In the genomic region with DNA sequence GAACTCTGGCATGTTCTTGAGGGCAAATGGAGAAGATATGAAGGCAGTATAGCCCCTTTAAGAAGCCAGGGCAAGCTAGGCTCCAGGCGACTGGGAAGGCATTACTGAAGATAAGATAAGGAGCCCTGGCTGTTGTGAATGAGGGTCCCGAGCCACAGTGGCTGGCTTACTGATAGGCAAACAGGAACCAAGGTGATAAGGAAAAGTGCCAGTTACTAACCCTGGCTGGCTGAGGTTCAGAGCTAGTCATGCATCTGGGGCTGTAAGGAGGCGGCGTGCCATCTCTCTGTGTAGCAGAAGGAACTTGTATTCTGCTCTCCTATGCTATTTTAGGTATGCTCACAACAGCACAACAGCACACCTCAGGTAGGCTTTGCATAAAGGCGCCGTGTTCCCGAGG, we compare ENCODE assay signal across 12 mouse cellular contexts.
DNase-seq lines count a peak whose midpoint lies in the region; ATAC-seq and TF ChIP-seq lines count a peak whose summit lies in the region.
"Had no signal": no experiment of that assay in that cellular context is flagged by ENCODE, and none has a peak within 500 bp of the region (broad histone marks: within the 10 kb centered on the region; RNA-seq: fewer than 3 reads in every experiment).

No protein-coding gene starts in this region.

- no peaks in the 10 kb centered on the region for H3K27me3 ChIP-seq in kidney, embryonic 15.5 days
- H3K27me3 ChIP-seq in liver, embryonic 11.5 days (replicated peaks; ENCODE audit: control insufficient read depth, insufficient read depth, low read length) = no peaks in the 10 kb centered on the region
- no peaks in the 10 kb centered on the region for H3K27me3 ChIP-seq in small intestine, adult 2 months (ENCODE audit: control insufficient read depth, insufficient read depth, low read length)
- H3K27me3 ChIP-seq in forebrain, postnatal 0 days (ENCODE audit: insufficient read depth, low read length) = no peaks in the 10 kb centered on the region
- H3K27me3 ChIP-seq: limb, embryonic 15.5 days had no signal

- H3K4me3 ChIP-seq in kidney, embryonic 15.5 days (replicated peaks) = no peak overlapping the region
- no peak overlapping the region for H3K4me3 ChIP-seq in liver, embryonic 11.5 days (ENCODE audit: low read depth, low read length)
- no peak overlapping the region for H3K4me3 ChIP-seq in small intestine, adult 2 months (ENCODE audit: low read depth, low read length)
- H3K4me3 ChIP-seq in forebrain, postnatal 0 days (ENCODE audit: low read depth, low read length) = no peak overlapping the region
- H3K4me3 ChIP-seq: limb, embryonic 15.5 days had no signal

- no peaks in the 10 kb centered on the region for H3K36me3 ChIP-seq in kidney, embryonic 15.5 days
- no peaks in the 10 kb centered on the region for H3K36me3 ChIP-seq in liver, embryonic 11.5 days (ENCODE audit: control insufficient read depth, insufficient read depth, low read length)
- no peaks in the 10 kb centered on the region for H3K36me3 ChIP-seq in small intestine, adult 2 months (ENCODE audit: control insufficient read depth, insufficient read depth, low read length)
- H3K36me3 ChIP-seq in forebrain, postnatal 0 days (ENCODE audit: insufficient read depth) = no peaks in the 10 kb centered on the region
- H3K36me3 ChIP-seq: limb, embryonic 15.5 days had no signal

- no peaks in the 10 kb centered on the region for H3K9me3 ChIP-seq in kidney, embryonic 15.5 days (replicated peaks)
- H3K9me3 ChIP-seq in liver, embryonic 11.5 days (ENCODE audit: control insufficient read depth, low read length) = no peaks in the 10 kb centered on the region
- no peaks in the 10 kb centered on the region for H3K9me3 ChIP-seq in forebrain, postnatal 0 days (ENCODE audit: low read length)
- H3K9me3 ChIP-seq: limb, embryonic 15.5 days had no signal

- TF ChIP-seq CTCF in small intestine, adult 2 months (IDR thresholded peaks at IDR 0.05; ENCODE audit: extremely low read depth, insufficient read length, insufficient replicate concordance, low read depth, low read length) = no peak
- no peak for TF ChIP-seq CTCF in forebrain, postnatal 0 days (IDR thresholded peaks at IDR 0.05; ENCODE audit: low read depth)

- no peak for ATAC-seq in kidney, embryonic 15.5 days (replicated peaks; ENCODE audit: low FRiP score)
- ATAC-seq in granulocyte monocyte progenitor cell, adult 5-6 weeks (replicated peaks; ENCODE audit: poor library complexity, severe bottlenecking) = peak; percentile 17; the same call in 1 of the 2 replicates
- ATAC-seq in liver, embryonic 11.5 days (replicated peaks; ENCODE audit: low FRiP score) = peak; percentile 94
- ATAC-seq in forebrain, postnatal 0 days = no peak

- no peak overlapping the region for H3K4me2 ChIP-seq in kidney, embryonic 15.5 days
- peak overlapping the region; percentile 61 for H3K4me2 ChIP-seq in liver, embryonic 11.5 days
- H3K4me2 ChIP-seq in forebrain, postnatal 0 days (ENCODE audit: low read depth) = no peak overlapping the region
- H3K4me2 ChIP-seq: limb, embryonic 15.5 days had no signal

- H3K27ac ChIP-seq in kidney, embryonic 15.5 days = 0 out of 2 replicates have a peak overlapping the region, but pooled peaks have one; percentile 1
- H3K27ac ChIP-seq in liver, embryonic 11.5 days (ENCODE audit: low read depth, low read length) = peak overlapping the region; percentile 53
- H3K27ac ChIP-seq in small intestine, adult 2 months (ENCODE audit: insufficient read depth, low read depth, low read length) = peak overlapping the region; percentile 44; the same call in 1 of the 2 replicates
- no peak overlapping the region for H3K27ac ChIP-seq in forebrain, postnatal 0 days (ENCODE audit: low read depth, low read length)
- H3K27ac ChIP-seq: limb, embryonic 15.5 days had no signal

- WGBS in kidney, embryonic 15.5 days = 74% methylated on average over 7 of the region's 7 CpGs
- 14% methylated on average over 7 of the region's 7 CpGs for WGBS in liver, embryonic 11.5 days
- WGBS in small intestine, adult 2 months = 21% methylated on average over 7 of the region's 7 CpGs
- 74% methylated on average over 7 of the region's 7 CpGs for WGBS in forebrain, postnatal 0 days

- no peak for DNase-seq in kidney, postnatal 36 days
- no peak for DNase-seq in liver, embryonic 11.5 days (ENCODE audit: low spot score)
- no peak for DNase-seq in adrenal gland, postnatal 4 days (ENCODE audit: low spot score in 2 of 2)
- DNase-seq in forebrain, postnatal 0 days = no peak
- DNase-seq in lung, adult 18-20 months = no peak
- DNase-seq: cerebellum, adult 9-11 months; gastrocnemius, postnatal 25 days; right cerebral cortex, postnatal 4 days had no signal

- H3K9ac ChIP-seq in kidney, embryonic 15.5 days = no peak overlapping the region
- H3K9ac ChIP-seq in liver, embryonic 11.5 days (ENCODE audit: low read depth, low read length) = no peak overlapping the region
- no peak overlapping the region for H3K9ac ChIP-seq in forebrain, postnatal 0 days
- H3K9ac ChIP-seq: limb, embryonic 15.5 days had no signal

- no peak for TF ChIP-seq POLR2A in small intestine, adult 2 months (IDR thresholded peaks at IDR 0.05; ENCODE audit: low read depth, low read length)

- H3K4me1 ChIP-seq in kidney, embryonic 15.5 days = peaks cover 45% of the 10 kb centered on the region
- H3K4me1 ChIP-seq in liver, embryonic 11.5 days (replicated peaks; ENCODE audit: control insufficient read depth, insufficient read depth, low read length) = peaks cover 35% of the 10 kb centered on the region
- peaks cover 39% of the 10 kb centered on the region for H3K4me1 ChIP-seq in small intestine, adult 2 months (ENCODE audit: control insufficient read depth, insufficient read depth, insufficient read length, low read length)
- peaks cover 6% of the 10 kb centered on the region; the same call in 1 of the 2 replicates for H3K4me1 ChIP-seq in forebrain, postnatal 0 days (ENCODE audit: insufficient read depth)

Comparison
In these comparisons a context has a peak if more than half of its experiments do, and no peak if none do; other contexts are left out.
1. ATAC-seq: peak in granulocyte monocyte progenitor cell, adult 5-6 weeks (single experiment) and liver, embryonic 11.5 days (single experiment); none in kidney, embryonic 15.5 days (single experiment) and forebrain, postnatal 0 days (single experiment).